Mouse (Mus musculus): ENCODE results near the gene Ptma.
A peak's percentile ranks its signal among the peaks of the same experiment; 100 is the strongest.

Gene Ptma

GRCm38 (mm10) chr1:86546797-86547196 is 20.3 kb downstream of the Ptma start:
- DNase-seq (ENCODE audit: low read depth), result no peak

- no peak for DNase-seq (ENCODE audit: low read depth)
Observed at GRCm38 (mm10) chr1:86551299-86551698, 24.8 kb downstream of the Ptma start.

- no peak for DNase-seq (ENCODE audit: low read depth)
Observed at GRCm38 (mm10) chr1:86551877-86552276, 25.4 kb downstream of the Ptma start.

- no peak for DNase-seq (ENCODE audit: low read depth)
Observed at GRCm38 (mm10) chr1:86555665-86556064, 29.1 kb downstream of the Ptma start.

GRCm38 (mm10) chr1:86557872-86558271 is 31.3 kb downstream of the Ptma start:
- peak; percentile 82 for DNase-seq (ENCODE audit: low read depth)

- DNase-seq (ENCODE audit: low read depth), result no peak
Observed at GRCm38 (mm10) chr1:86559232-86559631, 32.7 kb downstream of the Ptma start.

GRCm38 (mm10) chr1:86562663-86563062 is 36.1 kb downstream of the Ptma start:
- DNase-seq (ENCODE audit: low read depth), result no peak

GRCm38 (mm10) chr1:86568409-86568808 is 41.9 kb downstream of the Ptma start:
- no peak for DNase-seq (ENCODE audit: low read depth)

GRCm38 (mm10) chr1:86569292-86569860 is 42.9 kb downstream of the Ptma start:
- no peak for DNase-seq (ENCODE audit: low read depth)

- no peak for DNase-seq (ENCODE audit: low read depth)
Observed at GRCm38 (mm10) chr1:86571381-86571780, 44.9 kb downstream of the Ptma start.

- no peak for DNase-seq (ENCODE audit: low read depth)
Observed at GRCm38 (mm10) chr1:86571941-86572340, 45.4 kb downstream of the Ptma start.
